Mouse (Mus musculus) megakaryocyte, embryonic 14.5 days (primary cell): ENCODE measurements around the gene Bach2. TPM values are rescaled to one million over a fixed set of nuclear protein-coding genes. Genes with fewer than 3 reads are reported as not detected.
A peak's percentile ranks its signal among the peaks of the same experiment; 100 is the strongest.

Experiments
- H3K27me3 ChIP-seq: replicated peaks from 2 replicates; pipeline ENCODE3; 2012; ENCODE audit warnings: inconsistent platforms
- H3K36me3 ChIP-seq: replicated peaks from 2 replicates; pipeline ENCODE3; 2012; ENCODE audit warnings: low read length, inconsistent platforms, mixed read lengths
- H3K4me1 ChIP-seq: 2 replicates; pipeline ENCODE4 v1.6.1; 2012; ENCODE audit warnings: inconsistent platforms
- H3K4me3 ChIP-seq: replicated peaks from 2 replicates; pipeline ENCODE3; 2012; ENCODE audit warnings: moderate library complexity, mild to moderate bottlenecking, inconsistent platforms
- H3K9me3 ChIP-seq: 2 replicates; pipeline ENCODE4 v1.6.1; 2012; ENCODE audit warnings: inconsistent platforms
- FLI1 ChIP-seq: IDR thresholded peaks from 2 replicates; pipeline ENCODE4 v1.6.1; 2012; ENCODE audit warnings: low read length, inconsistent platforms, mixed read lengths
- GATA1 ChIP-seq: IDR thresholded peaks from 3 replicates; pipeline ENCODE4 v1.6.1; 2012; ENCODE audit warnings: mixed read lengths, low read length, inconsistent platforms, borderline replicate concordance
- polyA plus RNA-seq: library from polyadenylated mRNA; stranded (reverse); fragments of >175 nt; gene quantifications from 2 replicates; pipeline ENCODE4 v1.2.3, GENCODE M21; 2012; ENCODE audit warnings: low replicate concordance; ENCODE audit not compliant: insufficient read depth

Bach2 gene
- polyA plus RNA-seq, 1 experiment, result 0.27 TPM

DNA sequence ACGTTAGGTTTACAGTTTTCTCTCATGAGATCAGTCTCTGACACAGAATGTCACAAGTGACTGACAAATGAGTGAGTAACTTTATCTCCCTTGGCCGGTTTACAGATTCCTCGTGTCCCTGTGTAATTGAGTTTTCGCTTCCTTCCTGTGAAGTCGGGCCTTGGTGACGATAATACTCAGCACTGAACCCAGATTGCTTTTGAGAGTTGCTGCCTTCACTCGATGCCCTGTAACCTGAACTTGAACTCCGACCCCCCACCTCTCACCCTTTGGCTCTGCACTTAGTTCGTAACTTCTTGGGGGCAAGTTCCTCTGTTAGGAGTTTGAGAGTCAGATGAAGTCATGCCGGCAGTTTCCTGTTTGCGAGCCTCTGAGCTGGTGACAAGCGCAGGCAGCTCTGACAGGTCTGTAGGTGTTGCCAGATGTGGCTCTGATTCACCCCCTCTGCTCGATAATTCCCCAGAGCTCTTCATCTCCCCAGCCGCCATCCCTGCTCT, 124.9 kb downstream of the Bach2 start:
- no peak for TF ChIP-seq FLI1
- TF ChIP-seq GATA1, result no peak
- Histone ChIP-seq H3K36me3 (no peaks in the 10 kb centered on the region), H3K4me3 (no peak overlapping the region)

DNA sequence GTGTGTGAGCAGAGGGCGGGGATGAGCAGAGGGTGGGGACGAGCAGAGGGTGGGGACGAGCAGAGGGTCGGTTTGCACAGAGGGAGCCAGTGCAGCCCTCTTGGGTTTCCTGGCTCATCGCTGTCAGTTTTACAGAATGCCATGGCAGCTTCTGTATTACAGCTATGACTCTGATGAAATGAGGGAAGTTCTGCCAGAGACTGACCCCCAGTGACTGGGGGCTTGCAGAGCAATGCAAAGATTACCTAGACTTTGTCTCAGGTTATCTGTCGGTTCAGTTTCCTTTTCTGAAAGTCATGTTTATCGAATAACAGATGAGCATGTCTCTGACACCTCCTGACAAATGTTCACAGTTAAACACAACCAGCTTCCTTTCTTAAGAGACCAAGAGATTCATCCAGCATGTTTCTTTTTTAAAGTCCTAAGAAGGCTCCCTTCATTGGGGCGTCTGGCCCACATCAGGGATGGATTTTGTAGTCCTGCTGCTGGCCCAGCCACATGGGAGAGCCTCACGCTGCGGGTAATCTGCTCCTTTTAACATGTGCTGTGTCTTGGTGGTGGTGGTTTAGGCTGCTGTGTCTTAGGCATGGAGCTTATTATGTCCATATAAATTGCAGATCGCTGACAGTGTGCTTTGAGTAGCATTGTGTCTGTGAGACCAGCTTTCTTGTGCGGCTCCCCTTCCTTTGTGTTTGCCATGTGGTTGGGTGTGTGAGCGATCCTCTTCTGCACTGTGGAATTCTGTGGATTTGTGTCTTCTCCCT, 126.7 kb downstream of the Bach2 start:
- no peak for TF ChIP-seq FLI1
- TF ChIP-seq GATA1, result no peak
- H3K4me3 ChIP-seq, result no peak overlapping the region
- H3K36me3 ChIP-seq, result no peaks in the 10 kb centered on the region

More for the DNA sequence above, 124.9 kb downstream of the Bach2 start:
- Histone ChIP-seq H3K9me3 (no peaks in the 10 kb centered on the region), H3K4me1 (peaks cover 46% of the 10 kb centered on the region), H3K27me3 (peaks cover 80% of the 10 kb centered on the region)

GRCm38 (mm10) chr4:32366176-32366575, 127.6 kb downstream of the Bach2 start:
- Histone ChIP-seq H3K9me3 (no peaks in the 10 kb centered on the region), H3K27me3 (peaks cover 80% of the 10 kb centered on the region), H3K36me3 (no peaks in the 10 kb centered on the region)

More for the DNA sequence above, 126.7 kb downstream of the Bach2 start:
- H3K27me3 ChIP-seq, result peaks cover 80% of the 10 kb centered on the region
- peaks cover 37% of the 10 kb centered on the region for H3K4me1 ChIP-seq
- no peaks in the 10 kb centered on the region for H3K9me3 ChIP-seq

DNA sequence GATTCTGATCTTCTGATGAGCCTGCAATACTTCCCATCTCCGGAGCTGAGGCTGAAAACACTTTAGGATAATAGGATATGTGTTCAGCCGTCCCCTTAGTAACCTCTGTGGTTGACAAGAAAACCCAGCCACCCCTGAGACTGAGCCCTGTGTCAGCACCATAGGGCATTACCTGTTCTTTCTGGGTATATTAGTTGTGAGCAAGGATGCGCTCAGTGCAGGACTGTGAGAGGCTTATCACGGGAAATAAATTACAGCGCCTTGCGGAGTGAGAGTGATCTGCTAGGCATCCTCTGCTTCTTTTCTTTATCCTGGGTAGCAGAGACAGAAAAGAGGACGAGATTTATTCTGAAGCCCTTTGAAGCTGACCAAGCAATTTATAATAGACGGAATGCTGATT, 129.7 kb downstream of the Bach2 start:
- Histone ChIP-seq H3K36me3 (no peaks in the 10 kb centered on the region), H3K4me1 (peaks cover 35% of the 10 kb centered on the region), H3K9me3 (no peaks in the 10 kb centered on the region), H3K27me3 (peaks cover 79% of the 10 kb centered on the region), H3K4me3 (no peak overlapping the region)
- TF ChIP-seq FLI1 (no peak), GATA1 (no peak)

More at GRCm38 (mm10) chr4:32366176-32366575, 127.6 kb downstream of the Bach2 start:
- TF ChIP-seq GATA1 (no peak), FLI1 (no peak)
- Histone ChIP-seq H3K4me3 (no peak overlapping the region), H3K4me1 (peaks cover 28% of the 10 kb centered on the region)

DNA sequence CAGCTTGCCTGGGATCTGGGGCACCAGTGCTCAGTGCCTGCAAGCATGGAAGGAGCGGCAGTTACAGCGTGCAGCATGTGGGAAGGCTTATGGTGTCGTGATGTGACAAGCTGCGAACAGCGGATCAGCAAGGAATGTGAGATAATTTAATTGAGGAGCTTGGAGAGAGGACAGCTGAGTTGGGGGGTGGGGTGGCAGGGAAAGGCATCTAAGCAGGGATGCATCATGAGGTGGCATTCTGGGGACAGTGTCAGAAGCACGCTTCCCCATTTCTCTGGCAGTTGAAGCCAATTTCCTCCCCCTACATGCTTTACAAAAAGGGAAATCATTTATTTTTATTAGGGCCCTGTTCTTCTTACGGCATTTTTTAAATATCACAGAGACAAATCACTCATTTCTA, 134.5 kb downstream of the Bach2 start:
- TF ChIP-seq FLI1, result no peak
- no peak for TF ChIP-seq GATA1
- Histone ChIP-seq H3K9me3 (no peaks in the 10 kb centered on the region), H3K27me3 (peaks cover 77% of the 10 kb centered on the region), H3K4me3 (peak overlapping the region; percentile 81), H3K4me1 (peaks cover 33% of the 10 kb centered on the region), H3K36me3 (no peaks in the 10 kb centered on the region)

DNA sequence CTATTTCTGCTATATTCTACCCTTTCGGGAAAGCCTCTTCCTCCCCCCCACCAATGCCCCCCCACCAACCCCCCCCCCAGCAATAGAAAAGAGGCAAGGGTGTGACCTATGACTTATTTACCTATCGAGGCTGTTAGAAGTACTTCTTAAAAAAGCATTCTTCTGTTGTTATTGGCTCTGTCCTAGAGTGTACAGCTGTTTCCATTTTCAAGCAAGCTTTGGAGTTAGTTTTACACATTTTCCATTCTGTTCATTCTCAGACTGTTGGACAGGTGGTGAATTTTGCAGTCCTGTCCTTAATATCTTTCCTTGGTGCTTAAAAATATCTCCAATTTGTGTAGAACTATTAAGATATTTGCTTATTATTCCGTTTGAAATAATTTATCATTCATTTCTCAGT, 134.9 kb downstream of the Bach2 start:
- Histone ChIP-seq H3K36me3 (no peaks in the 10 kb centered on the region), H3K4me1 (peaks cover 33% of the 10 kb centered on the region)

GRCm38 (mm10) chr4:32374751-32375582, 136.4 kb downstream of the Bach2 start:
- no peaks in the 10 kb centered on the region for H3K36me3 ChIP-seq
- H3K4me3 ChIP-seq, result no peak overlapping the region
- no peaks in the 10 kb centered on the region for H3K9me3 ChIP-seq
- H3K4me1 ChIP-seq, result peaks cover 33% of the 10 kb centered on the region
- no peak for TF ChIP-seq FLI1
- TF ChIP-seq GATA1, result no peak
- peaks cover 74% of the 10 kb centered on the region for H3K27me3 ChIP-seq

More for the DNA sequence above, 134.9 kb downstream of the Bach2 start:
- no peak overlapping the region for H3K4me3 ChIP-seq
- H3K9me3 ChIP-seq, result no peaks in the 10 kb centered on the region
- TF ChIP-seq FLI1 (no peak), GATA1 (no peak)
- H3K27me3 ChIP-seq, result peaks cover 77% of the 10 kb centered on the region

- TF ChIP-seq GATA1 (no peak), FLI1 (no peak)
- no peaks in the 10 kb centered on the region for H3K9me3 ChIP-seq
- no peaks in the 10 kb centered on the region for H3K36me3 ChIP-seq
- H3K4me3 ChIP-seq, result no peak overlapping the region
- peaks cover 33% of the 10 kb centered on the region for H3K4me1 ChIP-seq
- peaks cover 70% of the 10 kb centered on the region for H3K27me3 ChIP-seq
Observed at GRCm38 (mm10) chr4:32375721-32376526, 137.3 kb downstream of the Bach2 start.

DNA sequence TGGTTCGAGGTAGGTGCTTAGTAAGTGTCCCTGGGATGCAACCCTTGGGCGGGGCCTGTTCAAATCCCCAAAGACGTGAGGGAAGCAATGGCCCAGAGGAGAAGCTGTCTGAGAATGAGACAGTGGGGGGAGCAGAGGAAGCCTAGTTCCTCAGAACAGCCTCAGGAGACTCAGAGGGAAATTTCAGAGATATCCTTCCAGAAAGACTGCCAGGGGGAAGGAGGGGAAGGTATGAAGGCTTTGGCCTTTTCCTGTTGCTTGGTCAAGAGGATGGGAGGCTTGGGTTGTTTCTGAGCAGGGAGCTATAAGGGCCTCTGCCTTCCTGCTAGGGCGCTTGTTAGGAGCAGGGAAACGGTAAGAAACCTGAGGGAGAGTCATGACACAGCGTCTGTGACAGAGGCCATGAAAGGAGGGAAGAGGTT, 137.9 kb downstream of the Bach2 start:
- no peaks in the 10 kb centered on the region for H3K36me3 ChIP-seq
- no peaks in the 10 kb centered on the region for H3K9me3 ChIP-seq
- H3K4me1 ChIP-seq, result peaks cover 33% of the 10 kb centered on the region

More for the DNA sequence above, 137.9 kb downstream of the Bach2 start:
- no peak overlapping the region for H3K4me3 ChIP-seq
- TF ChIP-seq GATA1, result no peak
- TF ChIP-seq FLI1, result no peak
- H3K27me3 ChIP-seq, result peaks cover 71% of the 10 kb centered on the region
